Mouse (Mus musculus): ENCODE measurements around the gene Ing3.

Ing3 gene

GRCm38 (mm10) chr6:21949226-21949731 lies at the start of gene Ing3:
Gene Ing3, plus strand, starts transcription at chr6:21949571.
- DNase-seq, result peak; percentile 100

GRCm38 (mm10) chr6:21909720-21910119 lies 39.7 kb upstream of the Ing3 start:
- DNase-seq, result no peak

GRCm38 (mm10) chr6:21910804-21911203 lies 38.6 kb upstream of the Ing3 start:
- DNase-seq, result no peak

- no peak for DNase-seq
Measured at GRCm38 (mm10) chr6:21916591-21916990, 32.8 kb upstream of the Ing3 start.

GRCm38 (mm10) chr6:21924150-21924549 lies 25.2 kb upstream of the Ing3 start:
- no peak for DNase-seq

GRCm38 (mm10) chr6:21937981-21938635 lies 11.3 kb upstream of the Ing3 start:
- no peak for DNase-seq

GRCm38 (mm10) chr6:21949771-21950448 lies 539 bp downstream of the Ing3 start:
- DNase-seq, result peak; percentile 98

- DNase-seq, result peak; percentile 20
Measured at GRCm38 (mm10) chr6:21950676-21951075, 1.3 kb downstream of the Ing3 start.

- no peak for DNase-seq
Measured at GRCm38 (mm10) chr6:21955468-21955867, 6.1 kb downstream of the Ing3 start.

- DNase-seq, result no peak
Measured at GRCm38 (mm10) chr6:21958922-21959321, 9.6 kb downstream of the Ing3 start.

- DNase-seq, result no peak
Measured at GRCm38 (mm10) chr6:21959909-21960308, 10.5 kb downstream of the Ing3 start.

GRCm38 (mm10) chr6:21977532-21977931 lies 28.2 kb downstream of the Ing3 start:
- no peak for DNase-seq

- no peak for DNase-seq
Measured at GRCm38 (mm10) chr6:21981114-21981513, 31.7 kb downstream of the Ing3 start.

GRCm38 (mm10) chr6:21984990-21985731 lies 35.8 kb downstream of the Ing3 start:
- DNase-seq, result no peak

- peak; percentile 11 for DNase-seq
Measured at GRCm38 (mm10) chr6:21985732-21986540, 36.6 kb downstream of the Ing3 start, which contains the start of gene Cped1. Gene Cped1, plus strand, starts transcription at chr6:21985916.

- DNase-seq, result no peak
Measured at GRCm38 (mm10) chr6:21986660-21987331, 37.4 kb downstream of the Ing3 start.

GRCm38 (mm10) chr6:21987554-21987953 lies 38.2 kb downstream of the Ing3 start:
- no peak for DNase-seq

GRCm38 (mm10) chr6:21988296-21988695 lies 38.9 kb downstream of the Ing3 start:
- DNase-seq, result no peak

- no peak for DNase-seq
Measured at GRCm38 (mm10) chr6:21989081-21989480, 39.7 kb downstream of the Ing3 start.

- no peak for DNase-seq
Measured at GRCm38 (mm10) chr6:21990181-21991135, 41.1 kb downstream of the Ing3 start.

- no peak for DNase-seq
Measured at GRCm38 (mm10) chr6:21991151-21991550, 41.8 kb downstream of the Ing3 start.
